Mouse (Mus musculus) C2C12 (cell line): ENCODE results near the gene Hmbs. TPM values are rescaled to one million over a fixed set of nuclear protein-coding genes. Genes with fewer than 3 reads are reported as not detected.

ENCODE experiments used
- H3K27me3 ChIP-seq: one replicate; pipeline ENCODE4 v1.6.1; 2011; ENCODE audit not compliant: control insufficient read depth, insufficient read depth, insufficient read length
- H3K36me3 ChIP-seq: one replicate; pipeline ENCODE4 v1.6.1; 2011; ENCODE audit not compliant: control insufficient read depth, insufficient read depth
- H3K4me3 ChIP-seq: one replicate; pipeline ENCODE4 v1.5.1; 2011; ENCODE audit warnings: mild to moderate bottlenecking, control low read depth; ENCODE audit not compliant: poor library complexity, insufficient read depth, severe bottlenecking
- H3K79me2 ChIP-seq: one replicate; pipeline ENCODE4 v1.6.1; 2011; ENCODE audit not compliant: control insufficient read depth, insufficient read depth
- H3K79me3 ChIP-seq: one replicate; pipeline ENCODE4 v1.6.1; 2011; ENCODE audit warnings: low read depth, control low read depth
- H3ac ChIP-seq: one replicate; pipeline ENCODE3; 2011; ENCODE audit warnings: low read depth; ENCODE audit not compliant: control insufficient read depth, insufficient read length
- CEBPB ChIP-seq: IDR thresholded peaks from one replicate; pipeline ENCODE4 v1.6.1; 2011; ENCODE audit warnings: low read depth, mild to moderate bottlenecking, control low read depth, moderate library complexity
- CTCF ChIP-seq: IDR thresholded peaks from one replicate; pipeline ENCODE4 v1.5.1; 2011; ENCODE audit not compliant: control insufficient read depth, insufficient read depth, insufficient read length
- FOSL1 ChIP-seq: IDR thresholded peaks from one replicate; pipeline ENCODE4 v1.8.0; 2011; ENCODE audit warnings: mild to moderate bottlenecking, low read length; ENCODE audit not compliant: poor library complexity, insufficient read depth, severe bottlenecking
- MAX ChIP-seq: IDR thresholded peaks from one replicate; pipeline ENCODE4 v1.6.1; 2011; ENCODE audit warnings: mild to moderate bottlenecking, control low read depth
- MYOD1 ChIP-seq: IDR thresholded peaks from one replicate; pipeline ENCODE4 v1.6.1; 2011; ENCODE audit warnings: low read depth; ENCODE audit not compliant: control insufficient read depth, insufficient read length
- MYOG ChIP-seq: IDR thresholded peaks from one replicate; pipeline ENCODE4 v1.6.1; 2011; ENCODE audit not compliant: control insufficient read depth, insufficient read length; ENCODE audit errors: extremely low read depth
- USF1 ChIP-seq: IDR thresholded peaks from one replicate; pipeline ENCODE4 v1.6.1; 2011; ENCODE audit warnings: low read depth, mild to moderate bottlenecking, control low read depth, moderate library complexity
- polyA plus RNA-seq: library from polyadenylated mRNA; unstranded; fragments of >200 nt; fragmentation: generic; extraction: Trizol; gene quantifications from one replicate; pipeline ENCODE4 v1.2.1, GENCODE M21; 2012; ENCODE audit warnings: missing spikeins

Hmbs gene
- polyA plus RNA-seq, 1 experiment, result 59.6 TPM

DNA sequence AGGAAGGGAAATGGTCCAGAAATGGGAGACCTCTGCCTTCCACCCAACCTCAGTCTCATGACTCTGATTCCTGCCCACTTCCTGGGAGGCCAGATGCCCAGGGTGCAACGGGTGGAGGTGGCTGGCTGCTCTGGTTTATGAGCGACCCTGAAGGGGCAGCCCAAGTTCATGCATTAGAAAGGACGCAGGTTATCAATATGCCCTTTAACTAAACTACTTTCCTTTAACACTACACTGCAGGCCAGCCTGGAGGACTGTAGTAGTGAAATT, 25.3 kb downstream of the Hmbs start:
- no peaks in the 10 kb centered on the region for H3K36me3 ChIP-seq
- peaks cover 2% of the 10 kb centered on the region for H3K79me3 ChIP-seq
- peaks cover 21% of the 10 kb centered on the region for H3K79me2 ChIP-seq
- TF ChIP-seq MYOG (no peak), CTCF (no peak), MYOD1 (no peak), CEBPB (no peak), FOSL1 (no peak), MAX (no peak), USF1 (no peak)
- no peak overlapping the region for H3ac ChIP-seq
- no peak overlapping the region for H3K4me3 ChIP-seq
- no peaks in the 10 kb centered on the region for H3K27me3 ChIP-seq

DNA sequence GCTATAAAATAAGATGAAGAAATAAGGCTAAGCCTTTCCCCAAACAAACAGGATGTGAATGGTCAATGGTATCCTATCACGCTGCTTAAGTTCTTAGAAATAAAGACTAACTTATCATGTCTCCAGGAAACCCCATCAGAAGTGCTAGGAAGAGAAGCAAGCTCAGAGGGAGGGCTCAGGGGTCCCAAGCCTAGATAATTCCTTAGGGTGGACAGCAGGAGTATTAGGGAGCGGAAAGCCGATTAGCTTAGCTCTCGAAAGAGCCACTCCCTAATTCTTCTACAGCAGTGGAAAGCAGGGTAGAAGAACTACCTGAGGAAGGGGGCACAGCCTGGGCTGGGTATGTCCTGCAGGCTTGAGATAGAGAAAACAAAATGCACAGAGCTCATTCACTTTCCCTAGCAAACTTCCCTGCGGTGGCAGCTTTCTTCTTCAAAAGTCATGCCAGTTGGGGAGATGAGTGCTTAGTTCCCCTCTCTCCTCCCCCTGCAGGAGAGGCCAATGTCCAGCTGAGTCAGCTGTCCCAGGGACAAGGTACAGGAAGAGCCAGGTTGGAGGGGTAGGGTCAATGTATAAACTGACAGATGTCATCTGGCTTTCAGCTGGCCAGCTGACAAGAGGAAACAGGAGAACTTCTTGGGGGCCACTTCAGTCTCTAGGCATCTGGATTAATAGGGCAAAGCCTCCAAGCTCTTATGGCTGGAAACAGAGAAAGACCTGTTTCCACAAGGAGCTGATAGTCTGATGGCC, 25.8 kb downstream of the Hmbs start:
- H3K4me3 ChIP-seq, result no peak overlapping the region
- H3K27me3 ChIP-seq, result no peaks in the 10 kb centered on the region
- peaks cover 21% of the 10 kb centered on the region for H3K79me2 ChIP-seq
- no peak overlapping the region for H3ac ChIP-seq
- peaks cover 4% of the 10 kb centered on the region for H3K36me3 ChIP-seq
- H3K79me3 ChIP-seq, result peaks cover 2% of the 10 kb centered on the region
- TF ChIP-seq MYOD1 (no peak), FOSL1 (no peak), CTCF (no peak), USF1 (no peak), MYOG (no peak), MAX (no peak)

DNA sequence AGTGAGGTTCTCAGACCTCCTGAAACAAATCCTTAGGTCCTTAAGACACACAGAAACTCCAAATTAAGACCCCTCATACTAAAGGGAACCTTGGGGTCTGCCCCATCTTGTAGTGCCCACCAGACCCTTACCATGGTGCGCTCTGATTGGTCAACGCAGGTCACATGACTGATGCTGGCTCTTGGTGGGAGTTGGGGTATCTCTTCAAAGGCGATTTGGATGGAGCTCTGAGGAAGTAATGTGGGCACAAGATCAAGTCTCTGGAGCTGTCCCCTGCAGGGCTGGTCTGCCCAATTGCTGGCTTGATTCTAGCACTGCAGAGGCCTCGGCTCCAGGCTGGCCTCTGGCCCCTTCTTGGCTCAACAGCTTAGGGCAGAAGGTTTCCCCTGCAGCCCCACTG, 26.6 kb downstream of the Hmbs start:
- H3ac ChIP-seq, result no peak overlapping the region
- H3K4me3 ChIP-seq, result no peak overlapping the region
- TF ChIP-seq FOSL1, result no peak
- TF ChIP-seq MAX, result no peak
- TF ChIP-seq USF1, result peak; percentile 33
- H3K27me3 ChIP-seq, result no peaks in the 10 kb centered on the region
- H3K79me3 ChIP-seq, result peaks cover 2% of the 10 kb centered on the region
- peaks cover 4% of the 10 kb centered on the region for H3K36me3 ChIP-seq
- peaks cover 21% of the 10 kb centered on the region for H3K79me2 ChIP-seq

DNA sequence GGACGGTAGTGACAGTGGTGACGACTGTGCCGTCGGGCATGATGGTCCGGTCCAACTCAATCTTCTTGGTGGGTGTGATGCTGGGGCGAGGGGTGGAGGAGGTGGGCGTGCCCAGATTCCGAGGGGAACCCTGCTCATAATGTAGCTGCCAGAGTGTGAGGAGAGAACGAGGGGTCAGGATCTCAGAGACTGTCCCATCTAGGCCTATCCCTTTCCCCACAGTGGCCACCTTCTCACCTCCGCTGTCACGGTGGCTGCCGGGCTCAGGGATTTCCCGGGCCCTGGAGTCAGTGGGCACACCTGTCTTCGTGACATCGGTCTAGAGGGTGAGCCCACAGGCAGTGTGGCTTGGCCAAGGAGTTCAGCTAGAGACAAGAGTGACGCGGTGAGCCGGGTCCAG, 29.1 kb downstream of the Hmbs start:
- Histone ChIP-seq H3K36me3 (peaks cover 4% of the 10 kb centered on the region), H3K79me2 (peaks cover 21% of the 10 kb centered on the region), H3ac (no peak overlapping the region), H3K79me3 (peaks cover 2% of the 10 kb centered on the region), H3K4me3 (no peak overlapping the region), H3K27me3 (no peaks in the 10 kb centered on the region)
- TF ChIP-seq MYOG (no peak), MYOD1 (no peak), USF1 (no peak), CEBPB (no peak), MAX (no peak), CTCF (no peak), FOSL1 (no peak)

DNA sequence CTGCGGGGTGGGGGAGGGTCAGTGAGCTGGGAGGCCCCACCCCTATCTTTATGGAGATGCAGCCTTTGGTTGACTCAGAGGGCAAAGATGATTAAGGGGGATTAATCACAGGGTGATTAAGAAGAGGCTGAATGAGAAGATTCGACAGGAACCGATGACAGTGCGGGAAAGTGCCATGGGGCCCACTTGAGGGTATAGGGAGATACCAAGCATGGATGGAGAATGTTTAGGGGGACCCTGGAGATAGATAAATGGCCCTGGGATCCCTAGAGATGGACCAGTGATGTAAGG, 29.8 kb downstream of the Hmbs start:
- peaks cover 18% of the 10 kb centered on the region for H3K79me2 ChIP-seq
- no peaks in the 10 kb centered on the region for H3K79me3 ChIP-seq
- peaks cover 4% of the 10 kb centered on the region for H3K36me3 ChIP-seq
- H3ac ChIP-seq, result no peak overlapping the region
- no peaks in the 10 kb centered on the region for H3K27me3 ChIP-seq
- H3K4me3 ChIP-seq, result no peak overlapping the region
- no peak for TF ChIP-seq MYOD1
- TF ChIP-seq FOSL1, result no peak
- TF ChIP-seq CTCF, result no peak
- TF ChIP-seq MAX, result no peak
- TF ChIP-seq CEBPB, result no peak
- TF ChIP-seq USF1, result no peak
- TF ChIP-seq MYOG, result no peak

DNA sequence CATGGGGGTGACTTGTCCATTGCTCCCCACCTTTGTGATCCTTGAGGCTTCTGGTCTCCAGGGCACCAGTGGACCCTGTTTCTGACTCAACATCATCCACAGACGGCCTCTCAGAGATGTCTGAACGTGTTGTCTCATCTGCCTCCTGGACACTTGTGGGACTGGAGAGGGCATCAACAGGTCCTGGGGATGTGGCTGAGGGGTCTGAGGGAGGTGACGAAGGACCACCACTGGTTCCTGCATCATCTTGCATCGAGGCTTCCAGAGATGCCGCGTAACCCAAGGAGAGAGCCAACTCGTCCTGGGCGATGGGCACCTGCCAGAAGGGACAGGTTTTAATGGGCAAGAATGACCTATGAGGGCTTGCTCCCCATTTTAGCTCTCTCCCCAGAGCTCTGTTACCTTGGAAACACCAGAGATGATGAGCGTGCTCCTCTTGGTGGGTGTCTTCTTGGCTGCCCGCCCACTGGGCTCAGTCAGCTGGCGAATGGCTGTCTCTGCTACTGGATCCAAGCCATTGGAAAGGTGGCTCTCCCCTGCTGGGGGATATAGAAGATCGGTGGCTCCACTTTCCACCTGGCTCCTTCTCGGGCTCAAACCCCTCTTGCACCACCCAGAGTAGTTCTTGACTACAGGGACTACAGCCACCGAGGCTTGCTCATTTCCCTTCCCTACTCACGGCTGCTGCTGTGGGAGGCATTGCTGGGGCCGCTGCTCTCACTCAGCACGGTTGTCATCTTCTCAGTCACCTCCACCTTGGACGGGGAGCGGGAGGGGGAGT, 30.4 kb downstream of the Hmbs start:
- H3K4me3 ChIP-seq, result no peak overlapping the region
- H3K79me3 ChIP-seq, result no peaks in the 10 kb centered on the region
- H3ac ChIP-seq, result no peak overlapping the region
- H3K27me3 ChIP-seq, result no peaks in the 10 kb centered on the region
- H3K36me3 ChIP-seq, result peaks cover 4% of the 10 kb centered on the region
- H3K79me2 ChIP-seq, result peaks cover 12% of the 10 kb centered on the region
- no peak for TF ChIP-seq FOSL1
- TF ChIP-seq USF1, result no peak
- TF ChIP-seq CTCF, result no peak
- TF ChIP-seq MAX, result no peak
- TF ChIP-seq MYOG, result no peak
- TF ChIP-seq CEBPB, result no peak
- TF ChIP-seq MYOD1, result no peak
